Mouse (Mus musculus) liver, adult 2 months (tissue): ENCODE results near the gene Hist1h2an. TPM values are rescaled to one million over a fixed set of nuclear protein-coding genes. Genes with fewer than 3 reads are reported as not detected.
"Not testable (repeated sequence)": the region's sequence is repeated elsewhere in the genome, so short reads cannot be mapped to it uniquely, and the experiment has no call there.

Source experiments
- DNase-seq: peaks from one replicate; pipeline ENCODE4 v3.0.0-alpha.2; 2011; ENCODE audit warnings: low read depth, low spot score; ENCODE audit errors: extremely low read depth
- H3K27ac ChIP-seq: fragments of 200-500 bp; replicated peaks from 2 replicates; pipeline ENCODE4 v1.5.1; 2012; ENCODE audit warnings: low read depth, mild to moderate bottlenecking, control low read depth, inconsistent platforms, low read length; ENCODE audit not compliant: insufficient read depth
- H3K27me3 ChIP-seq: fragments of 200-500 bp; 2 replicates; pipeline ENCODE4 v1.6.1; 2012; ENCODE audit warnings: mild to moderate bottlenecking, moderate library complexity, low read length, inconsistent platforms; ENCODE audit not compliant: control insufficient read depth, insufficient read depth
- H3K36me3 ChIP-seq: fragments of 200-500 bp; 2 replicates; pipeline ENCODE4 v1.6.1; 2012; ENCODE audit warnings: low read length, inconsistent platforms; ENCODE audit not compliant: control insufficient read depth, insufficient read depth
- H3K4me1 ChIP-seq: fragments of 200-500 bp; 2 replicates; pipeline ENCODE4 v1.6.1; 2011; ENCODE audit warnings: low read length; ENCODE audit not compliant: control insufficient read depth, insufficient read depth
- H3K4me3 ChIP-seq: fragments of 200-500 bp; 2 replicates; pipeline ENCODE4 v1.5.1; 2011; ENCODE audit warnings: low read depth, mild to moderate bottlenecking, control low read depth, low read length, moderate library complexity; ENCODE audit not compliant: insufficient read depth
- H3K79me2 ChIP-seq: fragments of 200-500 bp; 2 replicates; pipeline ENCODE4 v1.6.1; 2012; ENCODE audit warnings: inconsistent platforms, mild to moderate bottlenecking, low read length, moderate library complexity; ENCODE audit not compliant: control insufficient read depth, insufficient read depth
- H3K9ac ChIP-seq: fragments of 200-500 bp; 2 replicates; pipeline ENCODE4 v1.6.1; 2012; ENCODE audit warnings: low read depth, mild to moderate bottlenecking, control low read depth, inconsistent platforms, low read length
- CTCF ChIP-seq: fragments of 200-500 bp; IDR thresholded peaks from 2 replicates; pipeline ENCODE4 v1.5.1; 2011; ENCODE audit warnings: low read depth, low read length, control low read depth
- POLR2A ChIP-seq: fragments of 200-500 bp; IDR thresholded peaks from 2 replicates; pipeline ENCODE4 v1.6.1; 2011; ENCODE audit warnings: low read length, control low read depth; ENCODE audit not compliant: insufficient read depth; ENCODE audit errors: extremely low read depth
- WGBS: fragments of 180-500 bp; shearing (Covaris S2); methylation state at CpG from one replicate; pipeline ENCODE4 v1.1.7; 2018; 5-methylcytosine and 5-hydroxymethylcytosine counted together
- polyA plus RNA-seq: library from polyadenylated mRNA; depleted of rRNA; stranded (reverse); fragments of >200 nt; gene quantifications from 2 replicates; pipeline ENCODE4 v1.2.3, GENCODE M21; 2012
- total RNA-seq: library from RNA; depleted of rRNA; stranded (reverse); fragments of >200 nt; gene quantifications from 2 replicates; pipeline ENCODE4 v1.2.3, GENCODE M21; 2014

The Hist1h2an gene
- total and polyA plus RNA-seq, 2 experiments, result 8.7 TPM; not detected in 1

DNA sequence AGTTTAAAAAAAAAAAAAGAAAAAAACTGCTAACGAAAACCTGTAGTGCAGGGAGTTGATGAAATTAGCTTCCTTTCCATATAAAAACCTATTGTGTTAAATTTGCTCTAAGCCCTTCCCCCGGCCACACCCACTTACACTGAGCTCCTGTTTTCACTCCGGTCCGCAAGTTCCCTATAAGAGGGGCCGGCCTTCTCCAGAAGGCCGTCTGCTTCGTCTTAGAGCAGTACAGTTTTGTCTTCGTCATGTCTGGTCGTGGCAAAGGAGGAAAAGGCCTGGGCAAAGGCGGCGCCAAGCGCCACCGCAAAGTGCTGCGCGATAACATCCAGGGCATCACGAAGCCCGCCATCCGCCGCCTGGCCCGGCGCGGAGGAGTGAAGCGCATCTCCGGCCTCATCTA lies 24.5 kb upstream of the Hist1h2an start, which contains the start of gene Hist1h4m:
TSS of gene Hist1h4m (plus strand) at position 208 of the 400 bp plus-strand sequence.
- not testable (repeated sequence) for H3K4me1 ChIP-seq, DNase-seq, H3K9ac ChIP-seq, H3K27ac ChIP-seq, H3K27me3 ChIP-seq, H3K79me2 ChIP-seq, H3K36me3 ChIP-seq
- WGBS, result no CpG with 5 or more reads among the region's 24 CpGs
- peak within 1 kb of the TSS; percentile 30; the same call in 1 of the 2 replicates for H3K4me3 ChIP-seq

- not testable (repeated sequence) for H3K27me3 ChIP-seq, H3K27ac ChIP-seq, H3K4me3 ChIP-seq, H3K36me3 ChIP-seq, H3K4me1 ChIP-seq, H3K79me2 ChIP-seq, DNase-seq, H3K9ac ChIP-seq
- no CpG with 5 or more reads among the region's 8 CpGs for WGBS
These were observed 24.1 kb upstream of the Hist1h2an start for GRCm38 (mm10) chr13:21811074-21811473.

- H3K4me3 ChIP-seq, H3K27ac ChIP-seq, H3K79me2 ChIP-seq, H3K27me3 ChIP-seq, DNase-seq, H3K4me1 ChIP-seq, H3K9ac ChIP-seq, H3K36me3 ChIP-seq: not testable (repeated sequence)
- no CpG with 5 or more reads among the region's 23 CpGs for WGBS
These were observed 23.1 kb upstream of the Hist1h2an start, which contains the start of the genes Hist1h2bq and Hist1h2ao for GRCm38 (mm10) chr13:21810073-21810472. Gene Hist1h2bq, minus strand, starts transcription at chr13:21810197. Gene Hist1h2ao, plus strand, starts transcription at chr13:21810465.

GRCm38 (mm10) chr13:21803058-21803457 lies 16.0 kb upstream of the Hist1h2an start:
- not testable (repeated sequence) for H3K4me3 ChIP-seq, H3K27ac ChIP-seq, H3K4me1 ChIP-seq, H3K36me3 ChIP-seq, H3K79me2 ChIP-seq, H3K27me3 ChIP-seq, DNase-seq, H3K9ac ChIP-seq
- WGBS, result no CpG with 5 or more reads among the region's 4 CpGs

GRCm38 (mm10) chr13:21797163-21797562 lies 10.1 kb upstream of the Hist1h2an start:
- not testable (repeated sequence) for H3K4me3 ChIP-seq, H3K4me1 ChIP-seq, H3K36me3 ChIP-seq, H3K79me2 ChIP-seq, H3K9ac ChIP-seq, H3K27ac ChIP-seq, H3K27me3 ChIP-seq, DNase-seq

GRCm38 (mm10) chr13:21795584-21795983 lies 8.6 kb upstream of the Hist1h2an start:
- Histone ChIP-seq H3K4me3 (no peak overlapping the region), H3K27ac (no peak overlapping the region), H3K79me2 (no peaks in the 10 kb centered on the region), H3K27me3 (no peaks in the 10 kb centered on the region), H3K9ac (no peak overlapping the region), H3K36me3 (no peaks in the 10 kb centered on the region), H3K4me1 (no peaks in the 10 kb centered on the region)
- TF ChIP-seq POLR2A (no peak), CTCF (no peak)
- 93% methylated on average over 7 of the region's 7 CpGs for WGBS
- no peak for DNase-seq
